Mouse (Mus musculus): Measurements from ENCODE around the gene Rab15.
"Not testable (repeated sequence)": the region's sequence is repeated elsewhere in the genome, so short reads cannot be mapped to it uniquely, and the experiment has no call there.

Rab15 gene

DNA sequence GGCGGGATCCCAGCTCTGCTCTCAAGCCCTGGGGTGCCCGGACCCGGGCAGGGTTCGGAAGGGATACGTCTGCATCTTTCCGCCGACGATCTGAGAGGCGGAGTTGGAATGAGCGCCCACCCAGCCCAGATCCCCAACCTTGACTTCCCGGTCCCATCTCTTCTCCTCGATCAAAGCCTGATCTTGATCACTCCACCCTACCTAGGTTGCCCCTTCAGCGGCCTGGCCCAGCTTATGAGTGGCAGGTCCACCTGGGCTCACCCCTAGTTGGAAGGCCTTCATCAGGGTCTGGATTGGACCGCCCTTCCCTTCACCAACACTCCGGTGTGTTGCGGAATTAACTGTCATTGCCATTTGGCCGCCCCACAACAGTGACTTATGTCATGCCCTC, at the start of gene Rab15:
Gene Rab15, minus strand, starts transcription at position 258 of the 391 bp plus-strand sequence.
- no peak for DNase-seq

- no peak for DNase-seq
These were observed 46.9 kb upstream of the Rab15 start for GRCm38 (mm10) chr12:76869561-76869960.

GRCm38 (mm10) chr12:76868463-76869198, 45.9 kb upstream of the Rab15 start:
- no peak for DNase-seq

GRCm38 (mm10) chr12:76867586-76868280, 45.0 kb upstream of the Rab15 start:
- no peak for DNase-seq

- DNase-seq, result no peak
These were observed 42.6 kb upstream of the Rab15 start for GRCm38 (mm10) chr12:76865266-76865665.

DNA sequence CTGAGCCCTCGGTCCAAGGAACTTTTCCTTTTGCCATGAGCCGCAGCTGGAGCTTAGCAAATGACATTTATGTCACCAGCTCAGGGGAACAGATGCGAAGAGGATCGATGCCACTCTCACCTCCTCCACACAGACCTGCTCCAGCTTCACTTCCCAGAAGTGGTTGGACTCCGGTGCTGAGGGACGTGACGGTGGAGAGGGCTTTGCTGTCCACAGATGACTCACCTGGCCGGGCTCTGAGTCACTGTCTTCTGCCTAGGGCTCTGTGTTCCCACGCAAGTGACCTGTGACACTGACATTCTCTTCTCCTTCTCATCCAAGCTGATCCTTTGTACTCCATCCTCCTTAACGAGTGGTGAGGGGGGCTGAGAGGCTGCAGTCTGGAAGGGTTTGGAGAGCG, 40.9 kb upstream of the Rab15 start:
- DNase-seq, result no peak

GRCm38 (mm10) chr12:76858788-76859187, 36.1 kb upstream of the Rab15 start:
- DNase-seq, result not testable (repeated sequence)

- DNase-seq, result no peak
These were observed 34.4 kb upstream of the Rab15 start for GRCm38 (mm10) chr12:76857087-76857486.

DNA sequence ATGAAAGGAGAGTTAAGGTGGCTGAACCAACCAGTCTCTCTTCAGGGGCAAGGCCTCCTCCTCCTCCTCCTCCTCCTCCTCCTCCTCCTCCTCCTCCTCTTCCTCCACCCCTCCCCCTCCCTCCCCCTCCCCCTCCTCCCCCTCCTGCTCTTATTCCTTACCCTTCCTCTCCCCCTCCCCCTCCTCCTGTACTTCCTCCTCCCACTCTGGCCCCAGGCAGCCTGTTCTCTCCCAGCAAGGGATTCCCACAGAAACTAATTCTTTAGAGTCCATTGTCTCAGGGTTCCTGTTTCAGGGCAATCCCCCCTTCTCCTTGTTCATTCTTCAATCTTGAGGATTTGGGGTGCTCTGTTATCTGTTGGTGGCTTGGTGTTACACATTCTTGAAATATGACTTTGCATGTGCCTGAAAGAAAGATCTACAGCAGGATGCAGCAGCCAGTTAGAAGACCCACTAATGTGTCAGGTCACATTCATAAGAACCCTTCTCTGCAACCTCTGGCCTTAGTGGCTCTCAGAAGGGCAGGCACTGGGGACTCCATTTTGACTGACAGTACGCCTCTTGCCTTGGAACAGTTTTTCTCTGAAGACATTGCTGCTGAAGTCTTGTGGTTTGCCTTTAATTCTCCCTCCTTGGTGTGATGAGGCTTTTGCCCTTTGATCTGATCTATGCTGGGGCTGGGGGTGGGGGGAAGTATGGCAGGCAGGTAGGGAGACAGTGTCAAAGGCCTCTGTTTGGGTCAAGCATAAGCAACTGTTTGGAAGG, 30.9 kb upstream of the Rab15 start:
- no peak for DNase-seq

GRCm38 (mm10) chr12:76852419-76852818, 29.7 kb upstream of the Rab15 start:
- no peak for DNase-seq

DNA sequence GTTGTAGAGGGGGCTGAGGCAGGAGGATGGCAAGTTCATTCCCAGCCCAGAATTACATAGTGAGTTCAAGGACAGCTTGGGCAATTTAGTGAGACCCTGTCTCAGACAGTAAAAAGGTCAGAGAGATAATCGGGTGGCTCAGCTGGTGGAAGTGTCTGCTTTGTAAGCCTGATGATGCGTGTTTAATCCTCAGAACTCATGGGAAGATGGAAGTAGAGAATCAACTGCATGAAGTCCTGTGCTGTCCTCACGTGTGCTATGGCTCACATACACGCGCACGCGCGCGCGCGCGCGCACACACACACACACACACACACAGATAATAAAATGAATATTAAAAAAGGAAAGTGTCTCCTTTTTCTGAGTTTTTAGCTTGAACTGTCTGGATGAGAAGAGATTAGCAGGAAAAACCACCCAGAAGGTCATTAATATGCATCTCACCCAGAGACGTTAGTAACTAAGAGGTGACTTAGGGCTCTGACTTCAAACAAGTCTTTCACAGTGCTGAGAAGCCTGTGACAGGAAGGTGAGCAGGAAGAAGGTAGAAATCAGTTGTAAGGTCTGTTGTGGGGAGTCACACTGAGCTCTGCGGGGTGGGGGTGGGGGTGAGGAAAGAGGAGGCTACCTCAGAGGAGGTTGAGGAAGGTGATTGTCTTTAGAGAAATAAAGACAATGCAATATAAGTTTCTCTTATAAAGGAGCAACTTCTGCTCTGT, 21.8 kb upstream of the Rab15 start:
- no peak for DNase-seq

DNA sequence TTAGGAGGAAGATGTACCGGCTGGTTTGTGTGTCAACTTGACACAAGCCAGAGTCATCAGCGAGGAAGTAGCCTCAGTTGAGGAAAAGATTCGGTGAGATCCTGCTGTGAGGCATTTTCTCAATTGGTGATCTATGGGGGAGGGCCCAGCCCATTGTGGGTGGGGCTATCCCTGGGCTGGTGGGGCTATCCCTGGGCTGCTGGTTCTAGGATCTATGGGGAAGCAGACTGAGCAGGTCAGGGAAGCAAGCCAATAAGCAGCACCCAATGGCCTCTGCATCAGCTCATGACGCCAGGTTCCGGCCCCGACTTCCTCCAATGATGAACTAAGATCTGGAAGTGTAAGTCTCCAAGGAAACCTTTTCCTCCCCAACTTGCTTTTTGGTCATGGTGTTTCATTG, 17.4 kb upstream of the Rab15 start:
- DNase-seq, result no peak

DNA sequence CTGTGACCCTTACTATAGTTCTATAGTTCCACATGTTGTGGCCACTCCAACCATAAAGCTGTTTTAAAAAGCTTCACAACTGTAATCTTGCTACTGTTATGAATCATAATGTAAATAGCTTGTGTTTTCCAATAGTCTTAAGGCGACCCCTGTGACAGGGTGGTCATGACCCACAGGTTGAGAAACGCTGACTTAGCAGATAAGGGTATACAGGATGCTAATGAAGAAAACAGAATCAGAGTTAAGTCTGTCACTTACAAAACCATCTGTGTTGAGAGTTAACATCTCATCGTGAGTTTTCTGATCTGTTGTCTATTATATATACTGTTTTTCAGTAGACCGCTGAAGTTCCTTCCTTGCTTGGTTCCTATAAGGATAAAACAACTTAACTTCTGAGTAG, 16.6 kb upstream of the Rab15 start:
- no peak for DNase-seq

DNA sequence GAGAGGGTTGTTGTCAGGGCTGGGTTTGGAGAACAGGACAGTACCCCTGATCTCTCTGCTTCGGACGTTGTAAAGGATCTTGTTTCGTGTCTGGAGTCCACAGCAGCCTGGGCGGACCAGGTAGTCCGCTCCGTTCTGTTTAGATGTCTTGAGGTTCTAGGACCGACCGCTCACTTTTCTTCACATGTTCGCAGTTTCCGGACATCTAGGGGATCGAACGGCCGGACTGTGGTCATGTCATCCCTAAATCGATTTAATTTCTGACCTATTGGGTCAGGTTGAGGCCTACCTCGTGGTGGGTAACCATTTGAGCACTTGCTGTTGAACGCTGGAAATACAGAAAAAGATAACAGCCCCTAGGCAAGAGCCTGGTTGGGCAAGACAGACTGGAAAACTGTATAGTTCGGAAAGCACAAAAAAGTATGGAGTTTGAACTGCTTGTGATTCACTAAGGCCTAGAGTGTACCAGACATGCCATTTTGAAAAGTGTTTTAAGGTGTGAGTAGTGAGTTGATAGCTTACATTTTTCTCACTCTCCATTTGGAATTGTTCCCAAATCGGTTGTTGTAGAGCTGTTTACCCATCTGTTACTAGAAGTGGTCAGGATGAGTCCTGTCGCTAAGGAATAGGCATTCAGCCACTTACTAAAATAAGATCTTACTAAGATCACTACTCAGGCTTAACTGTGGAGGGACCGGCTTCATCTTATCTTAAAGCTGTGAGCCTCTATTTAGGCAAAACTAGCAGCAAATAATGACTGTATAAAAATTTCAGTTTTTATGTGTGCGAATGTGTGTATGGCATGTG, 15.3 kb upstream of the Rab15 start:
- DNase-seq, result no peak

DNA sequence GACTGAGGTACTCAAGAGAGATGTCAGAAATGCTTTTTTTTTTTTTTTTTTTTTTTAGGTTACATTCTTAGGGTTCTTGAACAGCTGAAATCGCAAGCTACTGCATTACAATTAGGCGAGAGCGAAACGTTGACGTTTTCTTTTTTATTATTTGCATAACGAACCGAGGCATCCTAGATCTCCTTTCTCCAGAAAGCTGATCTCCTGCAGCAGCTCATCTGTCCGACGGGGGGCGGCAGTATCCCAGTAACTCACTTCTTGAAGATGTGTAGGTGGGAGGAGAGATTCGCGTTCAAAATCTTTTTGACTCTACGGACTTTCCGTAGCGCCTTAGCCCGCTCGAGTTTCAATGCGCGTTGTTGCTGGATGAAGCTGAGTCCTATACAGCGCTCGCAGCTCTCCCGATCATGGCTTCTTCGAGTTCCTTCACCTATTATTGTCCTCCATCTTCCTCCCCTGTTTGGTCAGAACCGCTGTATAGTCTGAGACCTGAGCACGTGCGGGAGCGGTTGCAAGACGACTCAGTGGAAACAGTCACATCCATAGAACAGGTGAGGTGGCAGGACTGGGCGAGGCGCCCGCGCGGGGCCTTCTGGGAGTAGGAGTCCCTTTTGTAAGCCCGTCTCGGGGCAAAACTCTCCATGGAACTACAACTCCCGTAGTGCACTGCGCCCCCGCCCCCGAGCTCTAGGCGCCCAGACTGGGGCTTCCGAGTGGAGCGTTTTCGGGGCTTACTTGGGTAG, 14.6 kb upstream of the Rab15 start:
- DNase-seq, result peak; percentile 97

- peak; percentile 42 for DNase-seq
These were observed 10.0 kb upstream of the Rab15 start for GRCm38 (mm10) chr12:76832704-76833103.

DNA sequence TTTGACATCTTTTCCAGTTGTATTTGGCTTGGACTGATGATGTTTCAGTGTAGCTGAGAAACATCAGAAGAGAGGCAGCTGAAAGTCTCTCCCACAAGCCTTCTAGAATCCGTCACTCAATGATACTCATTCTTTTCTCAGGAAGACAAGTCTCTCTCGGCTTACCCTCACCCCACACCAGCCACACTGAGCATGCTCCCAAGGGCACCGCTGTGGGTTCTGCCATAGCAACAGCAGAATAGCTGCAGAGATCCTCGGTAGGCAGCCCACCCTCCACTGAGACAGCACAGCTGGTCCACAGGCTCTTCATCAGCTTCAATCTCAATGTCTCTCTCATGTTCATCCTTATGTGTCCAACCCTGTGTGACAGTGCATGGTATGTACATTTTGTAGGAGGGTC, 2.6 kb upstream of the Rab15 start:
- DNase-seq, result no peak

DNA sequence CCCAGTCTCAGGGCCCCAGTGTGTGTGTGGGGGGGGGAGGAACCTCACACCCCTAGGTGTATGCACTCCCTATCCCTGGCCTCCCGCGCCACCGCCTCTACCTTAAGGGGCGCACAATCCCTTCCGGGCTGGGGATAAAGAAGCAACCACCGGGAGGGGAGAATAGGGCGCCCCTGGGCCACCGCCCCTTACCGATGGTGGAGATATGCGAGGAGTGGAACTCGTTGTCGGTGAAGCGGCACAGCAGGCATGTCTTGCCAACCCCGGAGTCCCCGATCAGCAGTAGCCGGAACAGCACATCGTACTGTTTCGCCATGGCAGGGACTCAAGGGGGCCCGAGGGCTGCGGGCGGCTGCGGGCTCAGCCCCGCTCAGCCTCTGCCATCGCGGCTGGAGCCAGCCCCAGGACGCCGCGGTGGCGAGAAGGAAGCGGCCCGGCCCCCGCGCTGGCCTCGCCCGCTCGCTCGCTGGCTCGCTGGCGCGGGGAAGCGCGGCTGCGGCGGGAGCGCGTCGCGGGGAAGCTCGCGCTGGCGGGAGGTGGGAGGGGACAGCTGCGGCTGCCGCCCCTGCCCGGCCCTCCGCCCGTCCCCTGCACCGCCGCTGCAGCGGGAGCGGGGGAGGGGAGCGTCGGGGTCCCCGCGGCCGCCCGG, 582 bp downstream of the Rab15 start:
- peak; percentile 17 for DNase-seq

DNA sequence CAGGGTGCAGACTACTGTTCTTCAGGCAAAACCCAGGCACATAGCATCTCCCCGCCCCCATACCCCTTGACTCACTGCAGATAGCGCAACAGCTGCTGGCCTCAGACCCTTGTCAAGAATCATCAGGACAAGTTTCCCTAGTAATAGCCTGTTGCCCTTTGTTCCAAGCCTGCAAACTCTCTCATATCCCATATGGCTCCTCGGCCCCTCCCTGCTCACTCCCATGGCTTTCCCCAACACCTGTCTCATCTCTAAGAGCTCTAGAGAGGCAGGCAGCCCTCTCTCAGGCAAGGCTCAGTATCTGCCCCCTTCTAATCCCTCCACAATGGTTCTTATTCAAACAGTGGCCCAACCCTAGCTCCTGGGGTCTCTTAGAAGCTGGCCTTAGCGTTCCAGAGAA, 2.1 kb downstream of the Rab15 start:
- DNase-seq, result no peak

GRCm38 (mm10) chr12:76819816-76820215, 2.9 kb downstream of the Rab15 start:
- no peak for DNase-seq

DNA sequence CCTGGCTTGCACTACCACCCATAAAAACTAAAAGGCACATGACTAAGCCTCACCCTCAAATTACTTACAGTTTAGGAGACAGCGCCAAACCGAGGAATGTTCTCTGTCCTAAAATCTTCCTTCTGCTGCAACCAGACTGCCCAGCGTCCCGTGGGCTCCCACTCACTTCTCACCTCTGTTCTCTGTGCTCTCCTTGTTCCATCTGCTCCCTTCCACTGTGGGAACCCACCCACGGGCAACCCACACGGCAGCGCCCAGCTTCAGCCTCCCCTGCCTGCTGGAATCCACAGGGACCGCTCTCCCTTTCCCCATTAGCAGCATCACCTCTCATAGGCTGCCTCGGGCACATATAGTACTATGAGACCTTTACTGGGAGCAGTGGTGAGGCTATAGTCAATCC, 3.8 kb downstream of the Rab15 start:
- DNase-seq, result no peak
